Mouse (Mus musculus): ENCODE measurements around the gene Gm49380. TPM values are rescaled to one million over a fixed set of nuclear protein-coding genes. Genes with fewer than 3 reads are reported as not detected.

Gm49380 gene
- polyA plus RNA-seq, 1 experiment from 2014 or later = 0.08 TPM

DNA sequence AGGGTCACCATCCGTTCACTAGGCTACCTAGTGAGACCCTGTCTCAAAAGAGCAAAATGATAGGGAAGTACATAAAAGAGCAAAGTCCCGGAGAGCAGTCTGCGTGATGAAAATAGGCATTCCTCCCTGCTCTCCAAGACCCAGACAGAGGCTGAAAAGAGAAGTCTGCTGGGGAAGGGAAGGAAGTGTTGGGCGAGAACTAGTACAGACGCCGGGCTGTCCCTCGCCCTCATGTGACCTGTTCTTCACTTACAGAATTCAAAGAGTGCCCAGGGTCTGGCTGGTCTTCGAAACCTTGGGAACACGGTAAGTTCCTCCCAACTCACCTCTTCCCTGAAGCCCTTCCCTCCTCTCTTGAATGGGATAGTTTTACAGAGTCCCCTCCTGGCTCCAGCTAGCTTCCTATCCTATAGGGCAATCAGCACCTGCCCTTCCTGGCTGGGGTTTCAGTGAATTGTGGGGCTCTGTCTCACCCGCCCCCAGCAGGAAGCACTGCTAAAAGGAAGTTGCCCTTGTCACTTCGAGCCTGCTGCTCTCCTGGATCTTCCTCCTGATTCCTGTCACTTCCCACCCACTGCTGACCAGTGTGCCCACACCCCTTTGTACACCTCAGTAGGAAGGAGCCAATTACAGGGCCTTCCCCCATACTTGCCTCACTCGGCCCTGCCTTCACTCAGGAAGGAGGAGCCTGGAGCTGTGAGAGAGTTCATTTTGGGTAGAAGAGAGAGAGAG, 24.3 kb downstream of the Gm49380 start:
- peaks cover 3% of the 10 kb centered on the region for H3K27me3 ChIP-seq (ENCODE audit: control insufficient read depth, insufficient read depth, low read length)
- no peak overlapping the region for H3K9ac ChIP-seq (replicated peaks; ENCODE audit: low read depth, low read length)
- H3K4me1 ChIP-seq (ENCODE audit: control insufficient read depth, insufficient read depth, low read length) = peaks cover 4% of the 10 kb centered on the region
- H3K9me3 ChIP-seq (ENCODE audit: control insufficient read depth, low read length) = no peaks in the 10 kb centered on the region
- no peak overlapping the region for H3K4me3 ChIP-seq (ENCODE audit: low read depth, low read length)
- WGBS = 60% methylated on average over 12 of the region's 12 CpGs
- no peak overlapping the region for H3K4me2 ChIP-seq (ENCODE audit: low read depth, low read length)
- H3K27ac ChIP-seq (ENCODE audit: low read depth, low read length) = no peak overlapping the region
- no peak for ATAC-seq (ENCODE audit: low read depth)
- no peaks in the 10 kb centered on the region for H3K36me3 ChIP-seq (ENCODE audit: control insufficient read depth, insufficient read depth, low read length)

DNA sequence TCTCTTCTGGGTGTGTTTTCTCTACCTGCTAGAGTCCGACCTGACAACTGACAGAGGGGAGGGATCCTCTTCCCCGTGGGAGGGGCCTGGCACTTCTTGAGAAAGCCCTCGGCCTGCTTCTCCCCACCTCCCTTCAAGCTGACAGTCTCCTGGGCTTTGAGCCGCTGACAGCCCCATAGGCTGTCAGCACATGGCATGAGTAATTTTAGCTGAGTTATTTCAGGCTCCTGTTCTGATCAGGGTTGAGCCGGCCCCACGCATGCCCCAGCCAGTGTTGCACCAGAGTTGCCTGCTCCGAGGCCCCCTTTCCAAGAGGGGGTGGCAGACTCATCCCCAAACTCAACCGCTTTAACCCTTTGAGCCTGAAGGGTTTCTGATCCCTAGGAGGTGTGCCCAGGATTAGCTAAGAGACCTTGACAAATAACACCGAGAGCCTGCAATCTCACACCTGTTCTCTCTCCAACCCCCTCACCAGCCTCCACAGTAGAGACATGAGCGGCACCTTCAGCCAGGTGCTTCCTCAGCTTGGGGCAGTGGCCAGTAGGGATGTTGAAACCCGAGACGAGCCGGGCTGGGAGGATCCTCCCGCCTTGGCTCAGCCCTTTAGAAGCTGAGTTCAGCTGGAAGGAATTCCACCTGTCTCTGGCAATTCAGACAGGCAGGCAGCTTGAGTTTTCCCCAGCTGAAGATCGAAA, 25.4 kb downstream of the Gm49380 start:
- peaks cover 3% of the 10 kb centered on the region for H3K27me3 ChIP-seq (ENCODE audit: control insufficient read depth, insufficient read depth, low read length)
- H3K36me3 ChIP-seq (ENCODE audit: control insufficient read depth, insufficient read depth, low read length) = no peaks in the 10 kb centered on the region
- 18% methylated on average over 15 of the region's 15 CpGs for WGBS
- no peak overlapping the region for H3K4me2 ChIP-seq (ENCODE audit: low read depth, low read length)
- H3K27ac ChIP-seq (ENCODE audit: low read depth, low read length) = no peak overlapping the region
- H3K9ac ChIP-seq (replicated peaks; ENCODE audit: low read depth, low read length) = no peak overlapping the region
- no peaks in the 10 kb centered on the region for H3K9me3 ChIP-seq (ENCODE audit: control insufficient read depth, low read length)
- no peak overlapping the region for H3K4me3 ChIP-seq (ENCODE audit: low read depth, low read length)
- no peak for ATAC-seq (ENCODE audit: low read depth)
- H3K4me1 ChIP-seq (ENCODE audit: control insufficient read depth, insufficient read depth, low read length) = peaks cover 7% of the 10 kb centered on the region; the same call in 1 of the 2 replicates

DNA sequence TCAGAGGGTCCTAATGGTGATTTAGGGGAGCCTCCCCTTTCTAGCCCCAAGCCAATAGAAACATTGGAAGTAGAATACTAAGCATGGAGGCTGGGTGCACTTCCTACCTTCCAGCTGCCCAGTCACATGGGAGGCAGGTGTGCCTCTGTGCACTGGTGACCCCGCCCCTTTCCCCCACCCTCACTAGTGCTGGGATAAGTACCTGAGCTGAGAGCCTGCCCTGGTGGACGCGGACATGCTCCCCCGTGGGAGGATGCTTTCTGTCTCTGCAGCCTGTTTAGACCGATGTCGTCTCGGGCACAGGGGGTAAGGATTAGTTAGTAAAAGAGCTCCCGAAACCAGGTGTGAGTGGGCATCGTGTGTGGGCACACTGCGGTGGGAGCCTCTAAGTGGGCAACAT, 26.3 kb downstream of the Gm49380 start:
- WGBS = 48% methylated on average over 10 of the region's 10 CpGs
- ATAC-seq (ENCODE audit: low read depth) = no peak
- Histone ChIP-seq H3K4me3 (ENCODE audit: low read depth, low read length) (no peak overlapping the region), H3K9ac (replicated peaks; ENCODE audit: low read depth, low read length) (no peak overlapping the region), H3K27ac (ENCODE audit: low read depth, low read length) (no peak overlapping the region), H3K9me3 (ENCODE audit: control insufficient read depth, low read length) (no peaks in the 10 kb centered on the region), H3K36me3 (ENCODE audit: control insufficient read depth, insufficient read depth, low read length) (no peaks in the 10 kb centered on the region), H3K4me1 (ENCODE audit: control insufficient read depth, insufficient read depth, low read length) (peaks cover 7% of the 10 kb centered on the region; the same call in 1 of the 2 replicates), H3K4me2 (ENCODE audit: low read depth, low read length) (no peak overlapping the region), H3K27me3 (ENCODE audit: control insufficient read depth, insufficient read depth, low read length) (peaks cover 3% of the 10 kb centered on the region)

DNA sequence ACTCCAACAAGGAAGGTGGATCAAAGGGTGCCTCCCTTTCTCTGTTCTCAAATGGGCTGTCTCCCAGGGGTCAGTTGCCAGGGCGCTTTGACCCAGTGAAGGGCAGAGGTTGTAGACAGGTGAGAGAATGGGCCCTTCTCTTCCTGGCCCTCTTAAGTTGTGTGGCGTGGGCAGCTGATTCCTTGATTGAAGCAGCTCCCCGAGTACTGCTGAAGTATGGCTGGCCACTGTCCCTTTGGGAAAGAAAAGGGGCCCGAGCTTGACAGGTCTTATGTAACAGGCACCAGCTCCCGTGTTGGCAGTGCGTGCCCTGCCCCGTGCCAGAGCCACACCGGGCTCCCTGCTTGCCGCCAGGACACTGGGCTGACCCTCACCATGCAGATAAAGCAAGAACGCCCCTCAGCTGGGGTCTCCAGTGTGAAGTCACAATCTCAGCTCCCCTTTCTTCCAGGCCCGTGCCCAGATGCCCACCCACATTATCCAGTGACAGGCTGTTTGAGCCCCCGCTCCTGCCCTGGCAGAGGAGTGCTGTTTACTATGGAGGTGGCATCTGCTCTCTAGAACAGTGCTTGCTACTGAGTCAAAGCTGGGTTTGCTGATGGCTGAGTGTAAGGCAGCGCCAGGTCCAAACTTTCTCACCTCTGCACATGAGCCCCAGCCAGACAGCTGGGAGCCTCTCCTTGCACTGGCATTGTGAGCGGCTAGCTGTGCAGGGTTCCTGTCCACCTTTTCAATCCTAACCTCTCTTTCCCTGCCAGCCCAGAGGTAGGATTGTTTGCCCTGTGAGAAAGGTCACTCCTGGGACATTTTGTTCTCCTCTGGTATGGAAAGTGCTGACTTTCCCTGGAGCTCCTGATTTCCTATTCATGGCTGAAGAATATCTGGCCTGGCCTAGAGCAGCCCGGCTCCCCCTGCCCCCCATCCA, 27.3 kb downstream of the Gm49380 start:
- H3K9me3 ChIP-seq (ENCODE audit: control insufficient read depth, low read length) = no peaks in the 10 kb centered on the region
- ATAC-seq (ENCODE audit: low read depth) = no peak
- H3K36me3 ChIP-seq (ENCODE audit: control insufficient read depth, insufficient read depth, low read length) = no peaks in the 10 kb centered on the region
- H3K27ac ChIP-seq (ENCODE audit: low read depth, low read length) = no peak overlapping the region
- H3K4me1 ChIP-seq (ENCODE audit: control insufficient read depth, insufficient read depth, low read length) = peaks cover 7% of the 10 kb centered on the region; the same call in 1 of the 2 replicates
- whole genome bisulfite sequencing = 69% methylated on average over 15 of the region's 15 CpGs
- no peak overlapping the region for H3K9ac ChIP-seq (replicated peaks; ENCODE audit: low read depth, low read length)
- H3K4me3 ChIP-seq (ENCODE audit: low read depth, low read length) = no peak overlapping the region
- peak overlapping the region; percentile 99 for H3K4me2 ChIP-seq (ENCODE audit: low read depth, low read length)
- peaks cover 3% of the 10 kb centered on the region for H3K27me3 ChIP-seq (ENCODE audit: control insufficient read depth, insufficient read depth, low read length)

DNA sequence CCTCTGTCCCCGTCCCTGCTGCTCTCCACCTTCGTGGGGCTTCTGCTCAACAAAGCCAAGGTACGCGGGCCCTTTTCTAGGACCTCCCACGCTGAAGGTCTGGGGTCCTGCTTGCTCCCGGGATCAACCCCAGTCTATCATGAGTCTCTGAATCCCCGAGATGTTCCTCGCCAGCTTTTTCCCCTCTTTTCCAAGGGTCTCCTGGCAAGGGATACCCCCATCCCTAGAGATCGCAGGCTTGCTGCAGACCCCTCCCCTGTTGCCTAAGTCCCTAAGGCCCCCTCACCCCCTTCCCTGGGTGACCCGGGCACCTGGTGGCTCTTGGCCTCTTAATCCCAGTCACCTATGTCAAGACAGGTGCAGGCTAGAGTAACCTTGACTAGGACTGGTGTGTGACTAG, 28.0 kb downstream of the Gm49380 start:
- WGBS = 2% methylated on average over 10 of the region's 10 CpGs
- Histone ChIP-seq H3K4me1 (ENCODE audit: control insufficient read depth, insufficient read depth, low read length) (peaks cover 7% of the 10 kb centered on the region; the same call in 1 of the 2 replicates), H3K27ac (ENCODE audit: low read depth, low read length) (no peak overlapping the region), H3K4me2 (ENCODE audit: low read depth, low read length) (peak overlapping the region; percentile 99), H3K9ac (replicated peaks; ENCODE audit: low read depth, low read length) (peak overlapping the region; percentile 62), H3K4me3 (ENCODE audit: low read depth, low read length) (peak overlapping the region; percentile 48), H3K9me3 (ENCODE audit: control insufficient read depth, low read length) (no peaks in the 10 kb centered on the region), H3K27me3 (ENCODE audit: control insufficient read depth, insufficient read depth, low read length) (peaks cover 3% of the 10 kb centered on the region), H3K36me3 (ENCODE audit: control insufficient read depth, insufficient read depth, low read length) (no peaks in the 10 kb centered on the region)
- no peak for ATAC-seq (ENCODE audit: low read depth)

DNA sequence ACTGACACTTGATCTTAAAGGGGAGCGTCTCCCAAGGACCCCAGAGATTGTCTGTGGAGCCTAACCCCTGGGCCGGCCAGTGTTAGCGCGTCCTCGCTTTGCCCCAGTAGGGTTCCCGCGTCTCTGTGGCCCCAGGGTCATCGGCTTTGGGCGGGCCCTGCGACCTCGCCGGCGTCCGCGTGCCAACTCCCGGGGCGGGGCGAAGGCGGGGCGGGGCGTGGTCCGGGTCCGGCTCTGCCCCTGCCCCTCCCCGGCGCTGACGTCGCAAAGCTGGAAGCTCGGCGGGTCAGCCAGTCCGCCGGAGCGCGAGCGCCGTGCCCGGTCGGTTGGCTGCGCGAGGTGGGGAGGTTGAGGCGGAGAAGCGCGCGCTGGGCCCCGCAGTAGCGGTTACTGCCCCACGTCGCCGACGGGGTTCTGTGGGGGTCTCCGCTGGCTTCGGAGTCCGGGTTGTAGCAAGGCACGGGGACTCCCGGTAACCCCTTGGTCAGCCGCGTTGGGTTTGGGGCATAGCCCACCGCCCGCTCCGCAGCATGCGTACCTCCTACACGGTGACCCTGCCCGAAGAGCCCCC, 28.6 kb downstream of the Gm49380 start:
- Histone ChIP-seq H3K4me1 (ENCODE audit: control insufficient read depth, insufficient read depth, low read length) (peaks cover 7% of the 10 kb centered on the region; the same call in 1 of the 2 replicates), H3K36me3 (ENCODE audit: control insufficient read depth, insufficient read depth, low read length) (no peaks in the 10 kb centered on the region), H3K27ac (ENCODE audit: low read depth, low read length) (no peak overlapping the region), H3K9ac (replicated peaks; ENCODE audit: low read depth, low read length) (peak overlapping the region; percentile 62), H3K9me3 (ENCODE audit: control insufficient read depth, low read length) (no peaks in the 10 kb centered on the region), H3K4me3 (ENCODE audit: low read depth, low read length) (peak overlapping the region; percentile 48), H3K4me2 (ENCODE audit: low read depth, low read length) (peak overlapping the region; percentile 99), H3K27me3 (ENCODE audit: control insufficient read depth, insufficient read depth, low read length) (peaks cover 3% of the 10 kb centered on the region)
- peak; percentile 80 for ATAC-seq (ENCODE audit: low read depth)
- WGBS = under 1% methylated on average over 62 of the region's 62 CpGs

DNA sequence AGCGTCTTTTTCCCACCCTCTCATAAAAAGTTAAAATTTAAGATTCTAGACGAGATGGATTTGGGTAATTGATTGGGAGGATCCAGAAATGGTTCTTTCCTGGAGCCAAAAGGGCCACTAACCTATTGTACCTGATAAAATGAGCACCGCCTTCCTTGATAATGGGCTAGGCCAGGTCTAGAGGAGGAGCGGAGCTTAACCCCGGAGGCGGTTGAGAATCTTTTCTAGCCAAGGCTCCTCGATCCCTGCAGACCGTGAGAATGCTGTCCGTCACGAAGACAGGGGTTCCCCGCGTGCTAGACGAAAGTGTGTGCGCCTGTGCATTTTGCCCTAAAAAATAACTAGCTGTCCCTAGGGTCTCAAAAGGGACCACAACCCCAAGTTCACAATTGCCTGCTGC, 29.1 kb downstream of the Gm49380 start:
- H3K4me2 ChIP-seq (ENCODE audit: low read depth, low read length) = peak overlapping the region; percentile 99
- ATAC-seq (ENCODE audit: low read depth) = 0 out of 2 replicates have a peak, but pooled peaks have one; percentile 18
- no peaks in the 10 kb centered on the region for H3K36me3 ChIP-seq (ENCODE audit: control insufficient read depth, insufficient read depth, low read length)
- no peaks in the 10 kb centered on the region for H3K9me3 ChIP-seq (ENCODE audit: control insufficient read depth, low read length)
- peaks cover 3% of the 10 kb centered on the region for H3K27me3 ChIP-seq (ENCODE audit: control insufficient read depth, insufficient read depth, low read length)
- H3K4me1 ChIP-seq (ENCODE audit: control insufficient read depth, insufficient read depth, low read length) = peaks cover 7% of the 10 kb centered on the region; the same call in 1 of the 2 replicates
- peak overlapping the region; percentile 48 for H3K4me3 ChIP-seq (ENCODE audit: low read depth, low read length)
- WGBS = 2% methylated on average over 14 of the region's 14 CpGs
- no peak overlapping the region for H3K27ac ChIP-seq (ENCODE audit: low read depth, low read length)
- no peak overlapping the region; the same call in 1 of the 2 replicates for H3K9ac ChIP-seq (replicated peaks; ENCODE audit: low read depth, low read length)

DNA sequence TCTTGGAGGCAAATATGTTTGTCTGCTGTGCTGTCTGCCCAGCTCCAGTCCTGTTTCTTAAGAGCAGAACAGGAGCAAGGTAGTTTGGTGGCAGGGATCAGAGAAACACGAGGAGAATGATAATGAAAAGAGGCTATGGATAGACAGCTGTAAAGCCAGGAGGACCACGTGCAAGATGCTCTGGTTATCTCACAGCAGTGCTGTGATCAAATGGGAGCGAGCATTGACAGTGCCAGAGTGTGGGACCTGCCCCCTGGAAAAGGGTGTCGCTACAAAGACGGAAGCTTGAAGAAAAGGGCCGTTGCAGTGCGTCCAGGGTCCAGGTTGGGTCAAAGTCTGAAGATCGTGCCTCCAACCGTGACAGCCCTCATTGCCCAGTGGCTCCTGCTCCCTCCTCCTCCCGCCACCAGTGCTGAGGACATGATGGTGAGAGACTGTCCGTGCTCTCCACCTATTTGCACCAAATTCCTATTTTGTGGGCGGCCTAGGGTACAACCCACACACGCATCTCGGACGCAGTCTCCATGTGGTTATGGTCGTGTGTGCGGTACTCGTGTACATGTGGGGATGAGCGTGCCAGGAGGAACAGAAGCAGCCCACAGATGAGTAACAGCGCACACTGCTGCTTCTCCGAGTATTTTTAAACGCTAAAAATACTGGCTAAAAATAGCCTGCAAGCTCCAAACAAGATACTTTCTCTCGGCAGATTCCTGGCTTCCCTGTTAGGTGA, 29.7 kb downstream of the Gm49380 start:
- Histone ChIP-seq H3K9ac (replicated peaks; ENCODE audit: low read depth, low read length) (no peak overlapping the region), H3K4me1 (ENCODE audit: control insufficient read depth, insufficient read depth, low read length) (peaks cover 13% of the 10 kb centered on the region; the same call in 1 of the 2 replicates), H3K27me3 (ENCODE audit: control insufficient read depth, insufficient read depth, low read length) (peaks cover 3% of the 10 kb centered on the region)

More for the DNA sequence above, 29.7 kb downstream of the Gm49380 start:
- 8% methylated on average over 23 of the region's 23 CpGs for WGBS
- no peaks in the 10 kb centered on the region for H3K36me3 ChIP-seq (ENCODE audit: control insufficient read depth, insufficient read depth, low read length)
- H3K9me3 ChIP-seq (ENCODE audit: control insufficient read depth, low read length) = no peaks in the 10 kb centered on the region
- no peak overlapping the region; the same call in 1 of the 2 replicates for H3K4me3 ChIP-seq (ENCODE audit: low read depth, low read length)
- ATAC-seq (ENCODE audit: low read depth) = no peak
- H3K27ac ChIP-seq (ENCODE audit: low read depth, low read length) = no peak overlapping the region
- peak overlapping the region; percentile 99 for H3K4me2 ChIP-seq (ENCODE audit: low read depth, low read length)
